Mouse (Mus musculus) spleen, postnatal 4 days (tissue): Measurements from ENCODE around the gene Capn11.

Experiments
- DNase-seq, 2 experiments: peaks; one replicate each; pipeline ENCODE4 v3.0.0; 2022; ENCODE audit warnings: low spot score in 2 of 2

Gene Capn11

DNA sequence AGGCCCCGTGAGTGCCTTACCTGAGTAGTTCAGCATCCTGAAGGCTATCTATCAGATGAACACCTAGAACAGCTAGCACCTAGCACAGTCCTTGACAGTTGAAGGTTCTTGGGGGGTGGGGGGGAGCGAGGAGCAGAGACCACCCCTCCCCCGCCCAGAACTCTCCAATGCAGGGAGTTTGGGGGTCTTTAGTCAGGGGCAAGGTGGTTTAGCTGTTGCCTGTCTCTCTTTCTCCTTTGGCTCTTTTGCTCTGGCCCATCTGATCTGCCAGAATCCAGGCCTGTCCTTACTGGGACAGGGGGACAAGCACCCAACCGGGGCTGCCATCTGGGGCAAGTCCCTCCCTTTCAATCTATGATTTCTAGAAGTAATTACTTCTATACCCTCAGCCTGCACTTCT lies at the start of gene Capn11:
Capn11 (minus strand) TSS at position 101 of the 400 bp plus-strand sequence.
- DNase-seq = no peak

DNA sequence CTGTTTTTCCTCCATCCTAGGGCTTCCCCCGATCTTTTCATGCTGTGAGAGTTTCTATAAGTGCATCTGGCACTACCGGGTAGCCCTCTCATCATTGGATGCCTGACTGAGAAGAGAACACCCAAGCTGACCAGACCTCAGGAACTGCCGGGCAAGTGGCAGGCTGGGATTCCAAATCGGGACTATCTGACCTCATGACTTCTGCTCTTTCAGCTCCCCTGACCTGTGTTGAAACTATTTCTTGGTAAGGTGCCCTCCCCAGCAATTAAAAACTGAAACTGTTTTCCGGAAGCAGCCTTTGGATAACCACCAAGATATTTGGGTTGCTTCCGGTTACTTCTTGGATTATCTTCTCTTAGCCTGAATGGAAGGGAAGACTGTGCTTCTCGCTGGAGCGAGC lies 49.1 kb upstream of the Capn11 start:
- no peak for DNase-seq

DNA sequence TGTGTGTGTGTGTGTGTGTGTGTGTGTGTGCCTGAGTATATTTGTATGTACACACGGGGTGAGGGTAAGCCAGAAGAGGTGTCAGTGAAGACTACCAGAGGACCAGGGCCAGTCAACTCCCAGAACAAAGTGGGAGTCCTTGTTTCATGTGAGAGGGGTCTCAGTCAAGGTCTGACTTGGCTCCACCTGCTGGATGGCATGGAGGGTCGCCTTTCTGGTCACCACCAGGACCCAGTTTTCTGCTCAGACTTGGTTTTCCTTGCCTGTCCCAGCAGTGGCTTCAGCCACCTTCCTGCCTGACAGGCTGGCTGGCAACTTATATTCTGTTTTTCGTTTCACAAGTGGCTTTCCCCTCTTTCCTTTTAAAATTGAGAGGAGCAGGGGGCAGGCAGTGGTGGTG lies 48.3 kb upstream of the Capn11 start:
- no peak for DNase-seq

DNA sequence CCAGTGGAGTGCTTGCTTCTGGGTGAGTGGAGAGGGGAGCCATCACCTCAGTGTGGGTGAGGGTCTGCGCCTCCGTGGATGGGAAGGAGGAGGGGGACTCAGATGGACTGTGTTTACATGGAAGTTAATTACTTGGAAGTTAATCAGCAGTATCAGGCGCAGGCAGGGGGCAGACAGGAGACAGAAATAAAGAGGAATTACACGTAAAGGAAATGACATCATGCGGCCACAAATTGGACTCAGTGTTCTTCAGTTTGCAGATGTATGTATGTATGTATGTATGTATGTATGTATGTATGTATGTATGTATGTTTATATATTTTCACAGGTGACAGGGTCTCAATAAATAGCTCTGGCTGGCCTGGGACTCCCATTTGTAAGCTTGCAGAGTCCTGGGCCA lies 47.7 kb upstream of the Capn11 start:
- no peak for DNase-seq

DNA sequence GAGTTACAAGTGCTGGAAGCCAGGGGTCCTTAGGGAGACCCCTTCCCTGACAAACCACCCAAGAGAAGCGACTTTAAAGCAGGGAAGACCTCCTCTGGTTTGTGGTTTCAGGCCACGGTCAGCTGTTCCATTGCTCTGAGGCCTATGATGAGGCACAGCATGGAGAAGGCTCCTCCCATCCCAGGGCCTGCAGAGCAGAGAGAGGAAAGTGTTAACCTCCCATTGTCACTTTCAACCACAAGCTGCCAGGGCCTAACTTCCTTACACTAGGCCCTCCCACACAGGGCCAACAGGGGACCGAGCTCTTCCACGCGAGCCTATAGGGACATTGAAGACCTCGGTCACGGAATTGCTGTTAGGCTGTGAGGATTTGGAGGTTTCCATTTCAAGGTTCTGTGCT lies 44.1 kb upstream of the Capn11 start:
- no peak for DNase-seq

DNA sequence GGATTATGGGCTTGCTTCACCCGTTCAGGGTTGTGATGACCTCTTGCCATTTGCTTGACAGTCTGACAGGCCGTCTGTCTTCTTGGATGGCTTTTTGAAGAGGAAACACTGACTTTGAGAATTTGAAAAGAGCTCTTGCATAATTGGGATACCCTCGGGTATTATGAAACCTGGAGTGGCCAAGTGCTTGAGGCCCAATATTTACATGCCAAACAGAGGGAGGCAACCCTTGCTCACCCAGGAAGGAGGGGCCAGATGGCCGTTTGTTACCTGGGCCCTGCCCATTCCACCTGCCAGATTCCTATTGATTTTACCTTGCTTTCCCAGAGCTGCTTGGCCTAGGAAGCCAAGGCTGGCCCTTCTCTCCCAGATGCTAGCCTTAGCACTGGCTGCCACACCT lies 43.1 kb upstream of the Capn11 start:
- no peak for DNase-seq

DNA sequence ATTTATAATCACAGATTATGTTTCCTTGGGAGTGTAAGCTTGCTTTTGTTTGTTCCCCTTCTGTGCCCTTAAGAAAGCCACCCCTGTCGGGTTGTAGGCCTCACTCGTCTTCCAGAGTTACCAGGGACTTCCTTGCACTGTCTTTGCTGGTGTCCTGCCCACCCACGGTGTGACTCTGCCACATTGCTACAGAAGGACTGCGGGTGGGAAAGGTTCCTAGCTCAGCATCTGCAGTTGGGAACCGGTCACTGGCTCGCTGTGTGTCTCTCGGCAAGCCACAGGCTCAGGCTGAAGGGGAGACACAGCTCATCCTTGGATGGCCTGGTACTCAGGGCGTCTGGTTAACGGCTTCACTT lies 42.1 kb upstream of the Capn11 start:
- DNase-seq = no peak

DNA sequence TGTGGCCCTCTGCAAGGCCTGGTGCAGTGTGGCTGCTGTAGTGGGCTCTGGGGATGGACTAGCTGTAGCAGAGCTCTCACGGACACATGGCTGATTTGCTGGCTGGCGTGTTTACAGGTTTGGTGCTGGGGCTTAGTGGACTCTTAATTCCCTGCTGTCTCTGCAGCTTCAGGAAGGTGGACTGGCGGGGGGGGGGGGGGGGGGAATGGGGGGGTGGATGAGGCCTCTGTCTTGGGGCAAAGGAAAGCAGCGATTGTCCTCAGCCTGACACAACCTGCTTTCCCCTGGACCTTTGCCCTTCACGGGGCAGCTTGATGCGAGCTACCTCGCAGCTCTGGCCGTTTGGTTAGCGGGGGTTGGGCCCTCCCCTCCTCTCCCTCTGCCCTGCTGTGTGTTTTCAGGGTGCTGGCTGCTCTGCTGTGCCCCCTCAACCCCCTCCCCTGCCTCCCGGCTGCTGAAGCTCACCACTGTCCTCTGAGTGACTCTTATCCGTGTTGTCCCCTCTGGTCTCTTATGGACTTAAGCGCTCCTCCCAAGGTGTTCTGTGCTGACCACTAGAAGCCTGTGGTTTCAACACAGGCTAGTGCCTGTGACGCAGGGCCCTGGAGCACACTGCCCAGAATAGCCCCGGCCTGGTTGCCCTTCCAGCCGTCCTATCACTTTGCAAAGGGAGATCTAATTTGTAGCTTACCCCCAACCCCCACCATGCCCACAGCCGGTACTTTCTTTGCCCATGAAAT lies 41.5 kb upstream of the Capn11 start:
- no peak for DNase-seq

DNA sequence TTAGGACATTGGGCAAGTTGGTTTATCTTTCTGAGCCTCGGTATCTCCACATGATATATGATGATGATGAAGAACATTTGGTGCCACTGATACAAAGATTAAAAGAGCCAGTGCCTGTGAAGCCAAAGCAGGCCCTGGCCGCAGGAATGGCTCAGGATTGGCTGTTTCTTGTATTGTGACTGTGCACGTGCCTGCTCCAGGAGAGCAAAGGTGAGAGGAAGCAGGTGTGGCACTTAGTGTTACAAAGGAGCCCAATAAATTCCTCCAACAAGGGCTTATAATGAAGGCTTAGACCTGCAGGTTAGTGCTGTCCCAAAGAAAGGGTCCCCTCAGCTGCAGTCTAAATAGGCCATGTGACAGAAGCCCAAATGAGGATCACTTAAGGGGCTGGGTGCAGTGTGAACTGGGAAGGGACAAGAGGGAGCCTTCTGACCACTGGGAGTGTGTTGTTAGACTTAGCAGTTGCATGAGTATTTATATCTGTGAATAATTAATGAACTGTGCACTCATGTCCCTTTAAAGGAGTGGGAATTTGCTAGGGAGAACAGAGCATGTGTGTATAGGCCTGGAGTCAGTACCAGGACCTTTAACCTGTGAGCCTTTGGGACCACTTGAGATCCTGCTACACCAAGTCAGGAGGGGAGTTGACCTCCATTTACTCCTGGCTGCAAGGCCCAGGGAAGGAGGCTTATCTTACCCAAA lies 40.1 kb upstream of the Capn11 start:
- no peak for DNase-seq

DNA sequence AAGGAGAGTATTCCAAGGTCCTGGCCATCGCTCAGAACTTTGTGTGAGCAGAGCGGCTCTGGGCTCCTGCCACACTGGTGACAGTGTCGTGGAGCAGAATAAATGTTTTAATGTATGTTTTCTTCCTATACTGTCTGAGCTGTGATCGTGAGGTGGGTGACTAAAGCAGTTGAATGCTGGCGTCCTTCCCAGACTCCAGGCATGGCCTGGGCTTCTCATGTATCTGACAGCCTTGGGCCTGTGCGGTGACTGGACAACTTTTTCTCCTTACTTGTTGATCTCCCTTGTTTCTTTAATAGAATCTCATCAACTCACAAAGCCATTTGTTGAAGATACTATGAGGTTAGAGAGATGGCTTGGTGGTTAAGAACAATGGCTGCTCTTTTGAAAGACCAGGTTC lies 39.2 kb upstream of the Capn11 start:
- no peak for DNase-seq

DNA sequence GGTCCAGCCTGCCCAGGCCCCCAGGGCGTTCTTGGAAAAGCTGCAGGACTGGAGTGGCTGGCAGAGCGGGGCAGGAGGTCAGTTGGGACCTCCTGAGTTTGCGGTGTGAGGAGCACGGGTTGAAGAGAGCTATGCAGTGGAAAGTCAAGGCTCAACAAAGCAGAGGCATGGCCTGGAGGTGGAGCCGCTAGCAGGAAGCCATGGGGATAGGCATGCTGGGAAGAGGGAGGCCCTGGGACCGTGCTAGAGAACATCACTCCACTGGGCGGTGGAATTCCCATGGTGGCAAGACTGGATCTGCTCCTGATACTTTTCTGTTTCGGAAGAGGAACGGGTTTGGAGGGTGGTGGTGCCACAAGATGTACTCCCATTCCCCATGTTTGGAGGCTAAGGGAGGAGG lies 37.9 kb upstream of the Capn11 start:
- DNase-seq = no peak

DNA sequence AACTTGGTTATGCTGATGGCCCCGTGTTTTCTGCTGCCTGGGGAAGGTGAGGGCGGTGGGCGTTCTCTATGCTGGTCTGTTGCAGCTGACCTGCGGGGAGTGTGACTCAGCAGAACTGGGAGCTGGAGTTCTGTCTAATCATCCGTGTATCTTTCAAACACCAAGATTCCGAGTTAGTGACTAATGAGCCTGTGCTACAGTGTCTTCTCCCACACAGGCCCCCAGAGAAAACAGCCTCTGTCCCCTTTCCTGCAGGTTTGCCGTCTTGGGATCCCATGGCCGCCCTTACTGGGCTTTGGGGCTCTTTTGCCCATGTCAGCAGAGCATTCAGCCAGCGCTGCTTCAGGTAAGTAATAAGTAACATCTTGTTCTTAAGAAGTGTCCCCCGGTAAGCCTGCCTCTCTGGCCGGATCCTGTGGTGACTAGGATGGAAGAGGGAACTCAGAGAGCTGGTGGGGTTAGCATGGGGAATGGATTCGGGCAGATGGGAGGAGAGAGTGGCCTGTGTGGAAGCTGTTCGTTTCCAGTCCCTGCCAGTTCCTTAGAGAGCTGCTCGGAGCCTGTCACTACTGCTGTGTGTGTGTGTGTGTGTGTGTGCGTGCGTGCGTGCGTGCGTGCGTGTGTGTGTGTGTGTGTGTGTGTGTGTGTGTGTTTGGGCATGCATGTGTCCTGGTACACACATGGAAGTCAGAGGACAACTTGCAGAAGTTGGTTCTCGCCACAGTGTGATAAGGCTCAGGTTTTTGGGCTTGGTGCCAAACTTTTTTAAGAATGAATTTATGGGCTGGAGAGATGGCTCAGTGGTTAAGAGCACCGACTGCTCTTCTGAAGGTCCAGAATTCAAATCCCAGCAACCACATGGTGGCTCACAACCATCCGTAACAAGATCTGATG lies 36.3 kb upstream of the Capn11 start:
- DNase-seq = no peak

DNA sequence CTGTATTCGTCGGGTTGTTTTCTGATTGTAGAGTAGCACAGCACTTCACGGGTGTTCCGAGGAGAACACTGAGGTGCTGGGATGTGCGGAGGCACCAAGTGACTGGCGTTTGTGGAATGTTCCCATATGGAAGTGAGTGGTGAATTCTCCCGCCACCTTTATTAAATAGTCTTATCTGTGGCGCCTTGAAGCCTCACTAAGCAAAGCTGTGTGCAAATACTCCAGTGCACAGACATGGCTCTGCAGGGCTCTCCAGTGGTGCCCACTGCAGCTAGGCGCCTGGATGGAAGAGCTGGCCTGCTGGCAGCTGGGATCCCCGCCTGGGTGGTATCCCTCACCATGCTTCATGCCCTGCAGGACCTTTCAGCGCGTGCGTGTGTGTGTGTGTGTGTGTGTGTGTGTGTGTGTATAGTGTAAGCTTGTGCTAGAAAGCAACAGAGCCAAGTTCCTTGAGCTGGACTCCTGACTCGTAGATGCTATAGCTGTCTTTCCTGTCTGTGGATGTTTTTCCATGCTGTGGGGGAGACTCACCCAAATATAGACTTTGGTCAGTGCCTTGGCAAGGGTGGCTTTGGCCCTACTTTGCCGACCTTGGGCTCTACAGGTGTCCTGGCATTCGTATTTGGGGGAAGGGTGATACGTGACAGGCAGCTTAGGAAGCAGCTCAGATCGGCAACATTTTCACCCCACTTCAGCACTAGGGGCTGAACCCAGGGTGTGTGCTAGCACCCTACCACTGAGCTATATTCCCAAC lies 34.9 kb upstream of the Capn11 start:
- DNase-seq = no peak

DNA sequence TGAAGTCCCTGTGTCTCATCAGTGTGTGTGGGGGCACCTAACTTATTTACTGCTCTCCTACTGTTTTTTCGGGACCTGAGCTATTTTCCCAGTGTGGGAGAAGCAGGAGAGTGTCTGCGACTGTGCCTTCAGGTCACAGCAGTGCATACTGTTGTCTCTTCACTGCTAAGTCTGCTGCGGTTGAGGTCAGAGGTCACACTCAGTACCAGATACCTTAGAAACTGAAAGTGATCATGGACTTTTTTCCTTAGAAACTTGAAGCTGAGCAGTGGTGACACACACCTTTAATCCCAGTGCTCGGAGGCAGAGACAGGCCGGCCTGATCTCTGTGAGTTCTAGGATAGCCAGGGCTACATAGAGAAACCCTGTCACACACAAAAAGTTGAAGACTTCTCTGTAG lies 33.0 kb upstream of the Capn11 start:
- no peak for DNase-seq

DNA sequence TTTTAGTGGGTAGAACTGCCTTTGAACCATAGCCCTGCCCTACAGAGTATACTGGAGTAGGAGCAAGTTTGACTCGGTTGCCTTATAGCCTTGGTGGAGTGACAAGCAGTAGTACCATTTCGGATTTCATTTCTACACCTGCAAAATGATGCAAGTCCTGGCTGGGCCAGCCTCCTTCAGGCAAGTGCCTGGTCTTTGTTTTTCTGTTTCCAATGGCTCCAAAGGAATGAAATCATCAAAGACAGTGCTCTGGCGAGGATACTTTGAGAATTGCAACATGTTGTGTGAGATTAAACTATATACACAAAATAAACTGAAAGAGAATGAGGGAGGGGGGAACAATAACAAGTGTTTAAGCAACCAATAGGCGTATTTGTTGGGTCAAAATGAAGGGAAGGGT lies 30.9 kb upstream of the Capn11 start:
- no peak for DNase-seq

DNA sequence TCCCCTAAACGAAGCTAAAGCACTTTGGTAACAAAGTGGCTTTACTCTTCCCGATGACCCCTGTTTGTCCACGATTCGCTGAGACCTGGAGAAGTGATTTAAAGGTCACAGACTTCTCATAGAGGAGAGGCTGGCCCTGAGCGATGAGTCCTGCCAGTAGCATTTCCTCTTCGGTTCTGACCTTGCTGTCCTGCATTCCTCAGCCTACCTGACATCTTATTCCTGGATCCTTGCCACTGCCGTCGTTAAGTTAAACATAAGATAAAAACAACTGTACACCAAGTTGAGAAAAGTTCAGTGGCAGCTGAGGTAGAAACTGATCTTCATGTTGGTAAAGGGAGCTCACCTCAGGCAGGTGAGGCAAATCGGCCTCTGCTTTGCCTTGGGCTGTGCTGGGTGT lies 30.0 kb upstream of the Capn11 start:
- DNase-seq = no peak

DNA sequence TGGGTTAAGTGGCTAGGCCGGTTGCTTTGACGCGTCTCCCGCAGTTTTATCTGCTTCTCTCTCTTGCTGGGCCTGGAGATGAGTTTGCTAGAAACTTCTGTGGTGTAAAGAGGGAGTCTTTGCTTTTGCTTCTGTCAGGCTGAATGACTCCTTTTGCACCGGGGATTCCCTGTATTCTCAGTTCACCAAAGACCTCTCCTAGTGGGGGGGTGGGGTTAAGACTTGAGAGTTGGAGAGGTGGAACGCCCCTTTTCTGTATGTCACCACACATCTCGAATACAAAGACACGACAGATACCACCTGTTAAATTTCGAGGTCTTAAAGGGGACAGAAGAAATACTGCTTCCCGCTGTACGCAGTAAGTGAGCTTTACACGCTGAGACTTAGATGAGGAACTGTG lies 27.6 kb upstream of the Capn11 start, which contains the start of gene Tmem63b:
Tmem63b (minus strand) TSS at position 190 of the 400 bp plus-strand sequence.
- DNase-seq = no peak

DNA sequence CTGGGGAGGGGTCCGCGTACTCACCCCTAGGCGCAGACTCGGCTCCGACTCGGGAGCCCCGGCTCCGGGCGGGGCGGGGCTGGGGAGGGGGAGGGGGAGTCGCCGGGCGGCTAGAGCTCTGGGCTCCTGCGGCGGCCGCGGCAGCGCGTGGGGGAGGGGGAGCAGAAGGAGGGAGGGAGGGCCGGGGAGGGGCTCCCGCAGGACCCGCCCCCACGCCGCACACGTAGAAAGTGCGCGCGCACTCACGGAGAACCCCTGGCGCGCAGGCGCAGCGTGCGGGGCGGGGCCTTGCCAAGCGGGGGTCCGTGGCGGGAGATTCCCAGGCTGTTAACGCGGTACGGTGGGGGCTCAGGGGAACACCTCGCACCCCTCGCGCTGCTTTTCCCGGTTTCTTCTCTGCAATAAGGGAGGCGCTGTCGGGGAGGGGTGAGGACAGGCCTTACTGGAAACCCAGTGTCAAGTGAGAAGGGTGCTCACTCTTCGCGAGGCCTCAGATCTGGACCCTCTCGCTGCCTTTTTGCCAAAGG lies 27.0 kb upstream of the Capn11 start, which contains the start of gene Mrpl14:
Mrpl14 (plus strand) TSS at position 230 of the 527 bp plus-strand sequence.
- DNase-seq = peak; percentile 91 to 98

DNA sequence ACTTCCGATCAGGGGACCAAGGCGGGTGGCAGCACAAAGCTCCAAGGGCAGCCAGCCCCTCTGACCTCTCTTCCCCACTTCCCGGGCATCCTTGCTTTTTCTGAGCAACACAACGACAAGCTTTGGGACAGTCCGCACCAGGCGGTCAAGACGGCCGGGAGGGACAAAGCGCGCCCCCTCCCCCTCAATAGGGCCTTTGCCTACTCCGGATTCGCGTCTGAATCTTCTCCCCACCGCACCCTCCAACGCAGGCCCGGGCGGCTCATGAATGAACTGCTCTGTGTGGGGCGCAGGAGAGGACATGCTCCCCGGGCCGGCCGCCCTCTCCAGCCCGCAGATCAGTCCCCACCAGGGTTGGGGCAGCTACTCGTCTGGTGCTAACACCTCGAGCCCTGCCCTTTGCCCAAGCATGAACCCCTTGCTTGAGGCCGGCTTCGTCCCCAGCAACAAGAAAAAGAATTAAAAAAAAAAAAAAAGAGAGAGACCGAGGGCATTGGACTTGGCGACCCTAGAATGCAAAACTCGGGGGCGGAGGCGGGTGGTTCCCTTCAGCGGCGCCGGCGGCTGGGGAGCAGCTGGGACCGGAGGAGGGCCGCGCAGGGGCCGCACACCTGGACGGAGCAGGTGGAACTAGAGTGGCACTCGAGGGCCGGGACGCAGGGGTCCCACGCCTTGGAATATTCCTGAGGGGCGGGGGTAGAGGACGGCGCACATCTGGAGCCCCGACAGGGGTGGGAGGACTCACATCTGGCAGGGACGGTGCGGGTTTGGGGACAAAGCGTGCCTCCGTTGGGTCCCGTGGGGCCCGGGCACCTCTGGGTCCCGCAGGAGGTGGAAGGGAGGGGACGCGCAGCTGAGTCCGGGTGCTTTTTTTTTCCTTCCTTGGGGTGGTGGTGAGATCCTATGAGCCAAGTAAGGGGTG lies 26.3 kb upstream of the Capn11 start:
- peak; percentile 49 to 84 for DNase-seq

DNA sequence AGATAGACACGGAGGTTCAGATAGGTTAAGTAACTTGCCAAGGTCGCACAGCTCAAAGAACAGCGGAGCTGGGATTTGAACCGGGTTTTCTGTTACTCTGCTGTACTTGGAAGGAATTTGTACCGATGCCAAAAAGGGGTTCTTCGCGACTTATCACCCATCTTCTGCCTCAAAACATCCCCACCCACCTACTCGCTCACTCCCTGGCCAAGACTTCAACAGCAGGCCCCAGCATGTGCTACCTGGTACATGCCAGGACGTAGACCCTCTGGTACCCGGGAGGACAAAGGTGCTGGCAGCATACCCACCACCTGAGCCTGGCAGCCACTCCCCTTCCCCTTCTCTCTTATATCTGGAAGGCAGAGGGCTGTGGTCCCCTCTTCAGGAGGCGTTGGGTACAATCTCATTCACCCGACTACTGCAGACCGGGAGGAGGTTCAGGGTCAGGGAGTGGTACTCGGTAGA lies 25.6 kb upstream of the Capn11 start:
- DNase-seq = no peak
